Mouse (Mus musculus) cerebellum, adult 11 months (tissue): ENCODE measurements at regions not wholly inside any gene's neighbourhood (a gene's known extent, or its start where the extent isn't known, plus 50 kb on each side); places are given as distances from the start of the nearest gene placed in this dataset.

Source experiments
- DNase-seq: peaks from one replicate; pipeline ENCODE4 v3.0.0; 2022

- DNase-seq, result no peak
Measured at GRCm38 (mm10) chr1:19290098-19290497, 81.4 kb downstream of the Tfap2b start.

- no peak for DNase-seq
Measured at GRCm38 (mm10) chr1:19321598-19321997, 112.9 kb downstream of the Tfap2b start.

- DNase-seq, result no peak
Measured at GRCm38 (mm10) chr1:19336062-19336461, 127.3 kb downstream of the Tfap2b start.

- DNase-seq, result no peak
Measured at GRCm38 (mm10) chr1:19337207-19337606, 128.5 kb downstream of the Tfap2b start.

- no peak for DNase-seq
Measured at GRCm38 (mm10) chr1:19344445-19344844, 135.7 kb downstream of the Tfap2b start.

- no peak for DNase-seq
Measured at GRCm38 (mm10) chr1:19350495-19350894, 141.8 kb downstream of the Tfap2b start.

- no peak for DNase-seq
Measured at GRCm38 (mm10) chr1:19384856-19385255, 176.1 kb downstream of the Tfap2b start.

- no peak for DNase-seq
Measured at GRCm38 (mm10) chr1:19388864-19389505, 180.3 kb downstream of the Tfap2b start.

GRCm38 (mm10) chr1:19407556-19407955 is 198.8 kb downstream of the Tfap2b start:
- no peak for DNase-seq

- DNase-seq, result no peak
Measured at GRCm38 (mm10) chr1:19412345-19412744, 203.6 kb downstream of the Tfap2b start.

- DNase-seq, result peak; percentile 0
Measured at GRCm38 (mm10) chr1:19421116-19421515, 212.4 kb downstream of the Tfap2b start.

- DNase-seq, result peak; percentile 1
Measured at GRCm38 (mm10) chr1:19450786-19451185, 242.1 kb downstream of the Tfap2b start.

- no peak for DNase-seq
Measured at GRCm38 (mm10) chr1:19458646-19459441, 250.1 kb downstream of the Tfap2b start.

- no peak for DNase-seq
Measured at GRCm38 (mm10) chr1:19459876-19460275, 251.2 kb downstream of the Tfap2b start.

GRCm38 (mm10) chr1:19473561-19473960 is 264.8 kb downstream of the Tfap2b start:
- no peak for DNase-seq
